Mouse (Mus musculus) forebrain, postnatal 0 days (tissue): ENCODE results near the gene Zfp950. TPM values are rescaled to one million over a fixed set of nuclear protein-coding genes. Genes with fewer than 3 reads are reported as not detected.

Experiments
- ATAC-seq: fragments of 200-750 bp; cut with Nextera tagmentation; 2 replicates; pipeline ENCODE4 v1.8.0; 2017; ENCODE audit warnings: mild to moderate bottlenecking, moderate library complexity
- DNase-seq: peaks from one replicate; pipeline ENCODE4 v3.0.0-alpha.2; 2015
- H3K27ac ChIP-seq: fragments of 300-500 bp; sonication (generic); 2 replicates; pipeline ENCODE4 v1.5.1; 2014; ENCODE audit warnings: low read depth, mild to moderate bottlenecking, antibody characterized with exemption, low read length, moderate library complexity, mixed read lengths
- H3K27me3 ChIP-seq: fragments of 300-500 bp; sonication (generic); 2 replicates; pipeline ENCODE4 v1.6.1; 2014; ENCODE audit warnings: mild to moderate bottlenecking, low read length, mixed read lengths; ENCODE audit not compliant: insufficient read depth
- H3K36me3 ChIP-seq: fragments of 300-500 bp; sonication (generic); 2 replicates; pipeline ENCODE4 v1.6.1; 2014; ENCODE audit warnings: mild to moderate bottlenecking, moderate library complexity; ENCODE audit not compliant: insufficient read depth
- H3K4me1 ChIP-seq: fragments of 300-500 bp; sonication (generic); 2 replicates; pipeline ENCODE4 v1.6.1; 2014; ENCODE audit warnings: antibody characterized with exemption; ENCODE audit not compliant: insufficient read depth
- H3K4me2 ChIP-seq: fragments of 300-500 bp; sonication (generic); 2 replicates; pipeline ENCODE4 v1.6.1; 2014; ENCODE audit warnings: low read depth, mild to moderate bottlenecking, moderate library complexity
- H3K4me3 ChIP-seq: fragments of 300-500 bp; sonication (generic); 2 replicates; pipeline ENCODE4 v1.5.1; 2014; ENCODE audit warnings: low read depth, low read length, mixed read lengths
- H3K9ac ChIP-seq: fragments of 300-500 bp; sonication (generic); 2 replicates; pipeline ENCODE4 v1.6.1; 2014; ENCODE audit warnings: mild to moderate bottlenecking
- H3K9me3 ChIP-seq: fragments of 300-500 bp; sonication (generic); 2 replicates; pipeline ENCODE4 v1.6.1; 2016; ENCODE audit warnings: low read length
- CTCF ChIP-seq: sonication (generic); IDR thresholded peaks from 2 replicates; pipeline ENCODE4 v1.5.1; 2016; ENCODE audit warnings: antibody characterized with exemption, control low read depth, low read depth
- WGBS: fragments of 180-500 bp; shearing (Covaris S2); extraction: QIAGEN DNeasy Blood & Tissue Kit; methylation state at CpG from one replicate; pipeline ENCODE4 v1.1.7; 2014; 5-methylcytosine and 5-hydroxymethylcytosine counted together
- polyA plus RNA-seq: library from polyadenylated mRNA; unstranded; fragments of >200 nt; fragmentation: Nextera tagmentation; extraction: Ambion mirVana; gene quantifications from 2 replicates; pipeline ENCODE4 v1.2.1, GENCODE M21; 2015
- total RNA-seq: library from RNA; depleted of rRNA; stranded (reverse); fragments of >200 nt; gene quantifications from 2 replicates; pipeline ENCODE4 v1.2.3, GENCODE M21; 2014

The Zfp950 gene
- total and polyA plus RNA-seq, 2 experiments from 2014 or later, result 18.9 to 41.9 TPM

- no peak for TF ChIP-seq CTCF
- H3K27ac ChIP-seq, result no peak overlapping the region
- peaks cover 15% of the 10 kb centered on the region; the same call in 1 of the 2 replicates for H3K36me3 ChIP-seq
- WGBS, result 84% methylated on average over 2 of the region's 2 CpGs
- no peak for ATAC-seq
- DNase-seq, result no peak
- no peaks in the 10 kb centered on the region for H3K27me3 ChIP-seq
- H3K9ac ChIP-seq, result no peak overlapping the region
- H3K4me1 ChIP-seq, result no peaks in the 10 kb centered on the region
- H3K9me3 ChIP-seq, result no peaks in the 10 kb centered on the region
- H3K4me2 ChIP-seq, result no peak overlapping the region
- H3K4me3 ChIP-seq, result no peak overlapping the region
Observed at GRCm38 (mm10) chr19:61085217-61085616, 55.4 kb downstream of the Zfp950 start.

DNA sequence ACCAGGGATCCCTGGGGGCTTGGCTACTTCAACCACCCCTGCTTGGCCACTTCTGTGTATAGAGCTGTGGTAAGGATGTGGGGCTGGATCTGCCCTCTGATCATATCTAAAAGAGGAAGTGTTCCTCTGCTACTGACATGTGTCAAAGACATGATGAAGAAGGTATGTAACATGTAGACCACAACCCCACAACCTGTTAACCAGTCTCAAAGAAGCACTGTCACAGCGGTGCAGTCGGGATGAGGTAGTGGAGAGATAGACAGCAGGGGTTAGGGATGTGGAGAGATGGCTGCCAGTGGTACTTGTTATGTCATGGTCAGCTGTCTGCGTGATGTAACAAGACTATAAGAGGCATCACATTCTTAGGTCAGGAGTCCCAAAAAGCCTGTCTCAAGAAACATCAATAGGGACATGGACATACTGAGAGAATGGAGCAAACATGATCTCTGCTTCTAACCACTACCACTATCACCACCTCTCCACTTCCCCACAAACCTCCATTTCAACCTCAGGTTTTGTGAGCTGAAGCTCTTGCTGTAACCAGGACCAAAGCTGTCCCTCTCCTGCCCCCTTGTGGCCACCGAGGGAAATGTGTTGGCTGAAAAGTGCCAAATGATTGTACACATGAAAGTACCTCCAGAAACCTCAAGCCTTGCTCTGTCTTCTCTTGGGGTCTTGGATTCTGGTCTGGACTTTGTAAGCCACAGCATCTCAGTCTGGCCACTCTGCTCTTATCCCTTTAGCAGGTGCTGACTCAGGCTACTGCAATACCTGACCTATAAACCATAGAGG, 56.3 kb downstream of the Zfp950 start:
- H3K4me3 ChIP-seq, result no peak overlapping the region
- H3K27ac ChIP-seq, result no peak overlapping the region
- 40% methylated on average over 4 of the region's 4 CpGs for WGBS
- peak; percentile 92 for DNase-seq
- H3K36me3 ChIP-seq, result peaks cover 10% of the 10 kb centered on the region; the same call in 1 of the 2 replicates
- no peaks in the 10 kb centered on the region for H3K4me1 ChIP-seq
- TF ChIP-seq CTCF, result peak; percentile 99
- no peaks in the 10 kb centered on the region for H3K9me3 ChIP-seq
- H3K9ac ChIP-seq, result no peak overlapping the region
- ATAC-seq, result peak; percentile 86
- H3K4me2 ChIP-seq, result no peak overlapping the region
- H3K27me3 ChIP-seq, result no peaks in the 10 kb centered on the region

DNA sequence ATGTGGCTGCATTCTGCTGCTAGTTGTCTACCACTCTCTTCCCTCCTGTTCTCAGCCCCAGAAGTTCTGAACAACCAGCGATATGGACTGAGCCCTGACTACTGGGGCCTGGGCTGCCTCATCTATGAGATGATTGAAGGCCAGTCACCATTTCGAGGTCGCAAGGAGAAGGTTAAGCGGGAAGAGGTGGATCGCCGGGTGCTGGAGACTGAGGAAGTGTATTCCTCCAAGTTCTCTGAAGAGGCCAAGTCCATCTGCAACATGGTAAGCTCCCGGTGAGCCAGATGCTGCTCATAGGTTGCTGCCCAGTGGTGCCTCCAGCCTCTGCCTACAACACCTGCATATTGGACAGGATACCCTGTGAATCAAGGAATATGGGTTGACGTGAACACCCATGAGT, 57.6 kb downstream of the Zfp950 start:
- no peak for TF ChIP-seq CTCF
- no peak overlapping the region for H3K9ac ChIP-seq
- ATAC-seq (no peak), DNase-seq (no peak)
- H3K27ac ChIP-seq, result no peak overlapping the region
- H3K4me2 ChIP-seq, result no peak overlapping the region
- 0 out of 2 replicates have a peak, but pooled peaks cover 5% of the 10 kb centered on the region for H3K36me3 ChIP-seq
- no peak overlapping the region for H3K4me3 ChIP-seq
- 96% methylated on average over 8 of the region's 8 CpGs for WGBS
- no peaks in the 10 kb centered on the region for H3K27me3 ChIP-seq
- no peaks in the 10 kb centered on the region for H3K9me3 ChIP-seq
- H3K4me1 ChIP-seq, result no peaks in the 10 kb centered on the region

GRCm38 (mm10) chr19:61080251-61080749, 60.3 kb downstream of the Zfp950 start:
- no peak overlapping the region for H3K4me2 ChIP-seq
- WGBS, result 93% methylated on average over 5 of the region's 5 CpGs
- H3K9ac ChIP-seq, result no peak overlapping the region
- TF ChIP-seq CTCF, result no peak
- peaks cover 10% of the 10 kb centered on the region; the same call in 1 of the 2 replicates for H3K36me3 ChIP-seq
- H3K9me3 ChIP-seq, result no peaks in the 10 kb centered on the region
- no peaks in the 10 kb centered on the region for H3K4me1 ChIP-seq
- no peak overlapping the region for H3K4me3 ChIP-seq
- no peak overlapping the region for H3K27ac ChIP-seq
- no peak for ATAC-seq
- no peaks in the 10 kb centered on the region for H3K27me3 ChIP-seq
- DNase-seq, result no peak

DNA sequence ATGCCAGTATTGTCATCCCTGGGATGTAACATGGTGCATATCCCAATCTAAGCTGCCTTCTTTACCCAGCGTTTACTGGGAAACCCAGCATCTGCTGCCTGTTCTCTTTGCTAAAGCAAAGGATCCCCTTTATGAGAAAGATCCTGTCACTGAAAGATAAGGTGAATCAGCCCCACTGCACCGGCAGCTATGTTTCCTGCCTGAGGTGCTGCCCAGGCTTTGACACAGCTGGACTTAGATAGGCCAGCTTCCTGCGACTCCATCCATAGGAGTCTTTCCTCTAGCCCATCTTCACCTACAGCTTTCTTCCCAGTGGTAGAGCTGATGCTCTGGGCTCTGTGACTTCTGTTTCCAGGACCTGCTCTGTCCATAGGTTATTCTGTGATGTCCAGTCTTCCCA, 62.0 kb downstream of the Zfp950 start:
- H3K4me3 ChIP-seq, result no peak overlapping the region
- no peak overlapping the region for H3K9ac ChIP-seq
- no peaks in the 10 kb centered on the region for H3K27me3 ChIP-seq
- ATAC-seq (no peak), DNase-seq (no peak)
- WGBS, result 94% methylated on average over 3 of the region's 3 CpGs
- H3K27ac ChIP-seq, result no peak overlapping the region
- no peak for TF ChIP-seq CTCF
- no peaks in the 10 kb centered on the region for H3K4me1 ChIP-seq
- H3K36me3 ChIP-seq, result peaks cover 10% of the 10 kb centered on the region; the same call in 1 of the 2 replicates
- no peaks in the 10 kb centered on the region for H3K9me3 ChIP-seq
- H3K4me2 ChIP-seq, result no peak overlapping the region

DNA sequence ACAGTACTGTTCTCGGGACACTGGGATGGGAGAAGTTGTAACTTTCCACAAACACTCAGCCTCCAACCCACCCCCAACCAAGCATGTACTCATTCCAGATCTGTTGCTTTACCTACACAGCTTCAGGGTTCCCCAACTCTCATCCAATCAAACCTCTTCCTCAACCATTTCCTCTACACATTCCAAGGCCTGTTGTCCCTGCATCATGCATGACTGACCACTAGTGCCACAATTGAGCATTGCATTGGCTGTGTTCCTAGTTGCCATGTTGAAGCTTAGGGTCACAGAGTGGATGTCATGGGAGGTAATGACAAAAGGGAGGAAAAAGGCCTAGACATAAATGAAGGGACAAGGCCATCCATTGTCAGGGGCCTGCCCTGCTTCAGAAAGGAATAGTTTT, 75.6 kb downstream of the Zfp950 start:
- Histone ChIP-seq H3K36me3 (no peaks in the 10 kb centered on the region), H3K9ac (no peak overlapping the region), H3K4me2 (no peak overlapping the region), H3K27me3 (no peaks in the 10 kb centered on the region), H3K27ac (no peak overlapping the region), H3K4me3 (no peak overlapping the region), H3K4me1 (no peaks in the 10 kb centered on the region), H3K9me3 (no peaks in the 10 kb centered on the region)
- no peak for TF ChIP-seq CTCF
- DNase-seq (no peak), ATAC-seq (no peak)
- WGBS, result 88% methylated on average over 1 of the region's 1 CpGs

GRCm38 (mm10) chr19:61064386-61064785, 76.3 kb downstream of the Zfp950 start:
- no peak for TF ChIP-seq CTCF
- DNase-seq (no peak), ATAC-seq (no peak)
- no peaks in the 10 kb centered on the region for H3K27me3 ChIP-seq
- no peak overlapping the region for H3K4me3 ChIP-seq
- no peaks in the 10 kb centered on the region for H3K4me1 ChIP-seq
- 84% methylated on average over 3 of the region's 3 CpGs for WGBS
- no peak overlapping the region for H3K9ac ChIP-seq
- no peaks in the 10 kb centered on the region for H3K9me3 ChIP-seq
- no peak overlapping the region for H3K4me2 ChIP-seq
- no peaks in the 10 kb centered on the region for H3K36me3 ChIP-seq
- no peak overlapping the region for H3K27ac ChIP-seq
